Mouse (Mus musculus): Measurements from ENCODE around the gene Serpini1. TPM values are rescaled to one million over a fixed set of nuclear protein-coding genes. Genes with fewer than 3 reads are reported as not detected.
"Not testable (repeated sequence)": the region's sequence is repeated elsewhere in the genome, so short reads cannot be mapped to it uniquely, and the experiment has no call there.

Serpini1 gene
- polyA plus RNA-seq, 1 experiment from 2014 or later = 44.0 TPM

DNA sequence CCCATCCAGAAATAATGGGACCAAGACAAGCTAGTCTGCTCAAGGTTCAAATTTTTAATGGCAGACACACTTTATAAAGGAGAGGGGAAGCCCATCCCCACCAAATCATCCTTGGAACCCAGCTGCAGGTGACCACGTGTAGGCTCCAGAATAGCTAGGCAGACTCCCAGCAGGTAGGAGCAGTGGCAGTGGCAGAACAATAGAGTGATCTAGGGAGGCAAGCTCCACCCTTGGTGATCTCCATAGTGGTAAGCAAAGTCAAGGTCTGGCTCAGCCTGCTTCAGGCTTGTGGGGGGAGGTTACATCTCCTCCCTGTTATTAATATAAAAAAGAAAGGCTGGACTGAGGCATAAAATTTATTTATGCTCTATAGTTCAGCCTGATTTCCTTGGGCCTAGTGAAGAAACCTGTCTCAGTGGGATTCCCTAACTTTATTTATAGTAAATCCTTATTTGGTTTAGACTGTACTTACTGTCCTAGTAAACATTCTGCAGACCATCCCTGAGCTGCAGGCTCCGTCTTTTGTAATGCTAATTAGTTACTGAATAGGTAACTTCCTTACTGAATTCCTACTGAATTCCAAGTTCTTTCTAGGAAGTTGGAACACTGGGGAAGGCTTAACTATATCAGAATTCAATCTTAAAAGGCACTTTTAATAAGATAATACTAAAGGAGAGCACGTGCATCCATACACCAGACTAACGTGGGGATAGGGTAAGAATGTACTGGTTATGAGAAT lies 93.2 kb downstream of the Serpini1 start:
- ATAC-seq (ENCODE audit: insufficient read depth, low FRiP score, low TSS enrichment); H3K4me3 ChIP-seq (ENCODE audit: low read depth, low read length); H3K9ac ChIP-seq (ENCODE audit: low read length); H3K9me3 ChIP-seq (ENCODE audit: control insufficient read depth, low read length); H3K27ac ChIP-seq (ENCODE audit: low read depth, low read length); H3K4me2 ChIP-seq (ENCODE audit: low read depth); H3K27me3 ChIP-seq (ENCODE audit: control insufficient read depth, insufficient read depth, low read length); DNase-seq (ENCODE audit: low spot score); H3K36me3 ChIP-seq (ENCODE audit: control insufficient read depth, insufficient read depth, low read length); H3K4me1 ChIP-seq (ENCODE audit: control insufficient read depth, insufficient read depth, low read length): not testable (repeated sequence)
- WGBS = 65% methylated on average over 4 of the region's 4 CpGs

DNA sequence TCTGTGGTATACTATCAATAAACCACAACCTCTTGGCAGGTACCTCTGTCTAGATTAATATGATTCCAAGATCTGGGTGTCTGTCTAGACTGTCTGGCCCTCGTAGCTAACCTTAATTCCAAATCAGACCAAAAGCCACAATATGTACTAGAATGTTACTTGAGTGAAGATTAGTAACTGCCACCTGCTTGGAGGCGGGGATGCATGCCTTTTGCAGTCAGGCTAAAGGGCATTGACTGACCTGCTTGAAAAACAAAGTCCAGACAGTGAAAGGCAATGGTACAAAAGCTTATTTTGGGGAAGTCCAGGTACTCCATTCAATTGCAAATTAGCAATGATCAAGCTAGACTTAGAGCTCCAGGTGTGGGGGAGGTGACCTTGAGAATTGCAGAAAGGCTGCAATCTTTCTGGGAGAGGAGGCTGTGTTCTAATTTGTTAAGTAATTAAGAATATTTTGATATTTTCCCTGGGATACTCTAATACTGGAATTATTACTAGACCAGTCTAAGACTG lies 94.3 kb downstream of the Serpini1 start:
- Histone ChIP-seq H3K9me3 (ENCODE audit: control insufficient read depth, low read length) (no peaks in the 10 kb centered on the region), H3K27me3 (ENCODE audit: control insufficient read depth, insufficient read depth, low read length) (no peaks in the 10 kb centered on the region), H3K4me1 (ENCODE audit: control insufficient read depth, insufficient read depth, low read length) (no peaks in the 10 kb centered on the region), H3K4me3 (ENCODE audit: low read depth, low read length) (no peak overlapping the region), H3K27ac (ENCODE audit: low read depth, low read length) (no peak overlapping the region), H3K9ac (ENCODE audit: low read length) (no peak overlapping the region), H3K4me2 (ENCODE audit: low read depth) (no peak overlapping the region), H3K36me3 (ENCODE audit: control insufficient read depth, insufficient read depth, low read length) (no peaks in the 10 kb centered on the region)
- DNase-seq (ENCODE audit: low spot score) (no peak), ATAC-seq (ENCODE audit: insufficient read depth, low FRiP score, low TSS enrichment) (no peak)
- 89% methylated on average over 2 of the region's 2 CpGs for WGBS

DNA sequence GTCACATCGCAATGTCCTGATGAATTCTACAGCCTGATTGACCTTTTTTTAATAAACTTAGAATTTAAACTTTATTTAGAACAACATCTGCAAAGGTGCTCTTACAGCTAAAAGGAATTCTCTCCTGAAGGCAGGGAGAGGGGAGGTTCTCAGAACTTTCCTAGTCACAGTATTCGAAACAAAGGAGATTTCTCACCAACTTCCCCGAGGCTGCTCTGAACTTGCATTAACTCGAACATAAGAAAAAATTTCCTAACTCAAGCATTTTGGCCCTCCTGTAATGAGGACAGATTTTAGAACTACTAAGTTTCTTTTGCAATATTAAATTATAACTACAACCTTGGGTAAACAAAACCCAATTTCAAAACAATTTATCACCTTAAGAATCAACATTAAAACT lies 96.6 kb downstream of the Serpini1 start:
- H3K36me3 ChIP-seq (ENCODE audit: control insufficient read depth, insufficient read depth, low read length); H3K4me2 ChIP-seq (ENCODE audit: low read depth); H3K9me3 ChIP-seq (ENCODE audit: control insufficient read depth, low read length); H3K27me3 ChIP-seq (ENCODE audit: control insufficient read depth, insufficient read depth, low read length); H3K4me1 ChIP-seq (ENCODE audit: control insufficient read depth, insufficient read depth, low read length); H3K27ac ChIP-seq (ENCODE audit: low read depth, low read length); ATAC-seq (ENCODE audit: insufficient read depth, low FRiP score, low TSS enrichment); H3K9ac ChIP-seq (ENCODE audit: low read length); DNase-seq (ENCODE audit: low spot score); H3K4me3 ChIP-seq (ENCODE audit: low read depth, low read length): not testable (repeated sequence)
- WGBS = 66% methylated on average over 4 of the region's 4 CpGs

DNA sequence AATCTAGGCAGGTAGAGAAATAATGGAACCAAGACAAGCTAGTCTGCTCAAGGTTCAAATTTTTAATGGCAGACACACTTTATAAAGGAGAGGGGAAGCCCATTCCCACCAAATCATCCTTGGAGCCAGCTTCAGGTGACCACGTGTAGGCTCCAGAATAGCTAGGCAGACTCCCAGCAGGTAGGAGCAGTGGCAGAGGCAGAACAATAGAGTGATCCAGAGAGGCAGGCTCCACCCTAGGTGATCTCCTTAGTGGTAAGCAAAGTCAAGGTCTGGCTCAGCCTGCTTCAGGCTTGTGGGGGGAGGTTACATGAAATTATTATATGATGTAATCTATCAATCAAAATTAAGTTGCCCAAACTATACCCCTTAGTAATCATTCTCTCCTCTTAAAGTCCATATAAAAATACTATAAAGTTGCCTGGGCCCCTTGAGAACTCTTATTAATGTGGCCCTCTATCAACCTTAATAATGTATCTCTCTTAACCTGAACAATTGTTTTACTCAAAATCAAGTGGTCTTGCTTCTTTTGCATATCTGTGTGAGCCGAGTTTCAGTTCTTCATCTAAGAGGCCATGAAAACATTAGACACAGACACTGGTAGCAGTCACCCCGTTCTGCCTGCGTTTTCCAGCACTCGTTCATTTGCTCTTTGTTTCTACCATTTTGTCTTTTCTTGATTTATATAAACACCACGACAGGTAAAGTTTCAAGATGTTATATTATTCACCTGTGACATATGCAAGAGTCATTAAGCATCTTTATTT lies 98.4 kb downstream of the Serpini1 start:
- no peak overlapping the region for H3K4me3 ChIP-seq (ENCODE audit: low read depth, low read length)
- H3K4me1 ChIP-seq (ENCODE audit: control insufficient read depth, insufficient read depth, low read length) = no peaks in the 10 kb centered on the region
- 80% methylated on average over 6 of the region's 6 CpGs for WGBS
- no peaks in the 10 kb centered on the region for H3K36me3 ChIP-seq (ENCODE audit: control insufficient read depth, insufficient read depth, low read length)
- ATAC-seq (ENCODE audit: insufficient read depth, low FRiP score, low TSS enrichment) = no peak
- H3K27ac ChIP-seq (ENCODE audit: low read depth, low read length) = no peak overlapping the region
- H3K9me3 ChIP-seq (ENCODE audit: control insufficient read depth, low read length) = no peaks in the 10 kb centered on the region
- no peak overlapping the region for H3K9ac ChIP-seq (ENCODE audit: low read length)
- no peak overlapping the region for H3K4me2 ChIP-seq (ENCODE audit: low read depth)
- H3K27me3 ChIP-seq (ENCODE audit: control insufficient read depth, insufficient read depth, low read length) = no peaks in the 10 kb centered on the region
- DNase-seq (ENCODE audit: low spot score) = no peak

DNA sequence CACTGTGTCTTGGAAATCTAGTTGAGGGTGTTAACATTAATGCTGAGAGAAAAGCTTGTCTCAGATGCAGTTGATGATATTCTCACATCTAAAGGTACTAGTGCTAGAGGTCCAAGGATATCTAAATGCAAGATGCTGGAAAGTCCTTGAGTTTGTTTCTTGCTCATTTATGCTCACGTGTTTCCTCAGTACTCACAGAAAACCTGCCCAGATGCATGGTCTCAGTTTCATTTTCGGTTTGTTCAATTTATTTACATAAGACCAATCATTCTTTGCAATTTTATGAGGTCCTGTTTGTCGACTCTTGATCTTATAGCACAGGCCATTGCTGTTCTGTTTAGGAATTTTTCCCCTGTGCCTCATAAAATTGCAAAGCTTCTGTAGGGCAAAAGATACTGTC lies 109.6 kb downstream of the Serpini1 start:
- Histone ChIP-seq H3K4me3 (ENCODE audit: low read depth, low read length) (no peak overlapping the region), H3K4me1 (ENCODE audit: control insufficient read depth, insufficient read depth, low read length) (no peaks in the 10 kb centered on the region), H3K4me2 (ENCODE audit: low read depth) (no peak overlapping the region), H3K36me3 (ENCODE audit: control insufficient read depth, insufficient read depth, low read length) (no peaks in the 10 kb centered on the region), H3K27ac (ENCODE audit: low read depth, low read length) (no peak overlapping the region), H3K9me3 (ENCODE audit: control insufficient read depth, low read length) (no peaks in the 10 kb centered on the region), H3K27me3 (ENCODE audit: control insufficient read depth, insufficient read depth, low read length) (no peaks in the 10 kb centered on the region), H3K9ac (ENCODE audit: low read length) (no peak overlapping the region)
- ATAC-seq (ENCODE audit: insufficient read depth, low FRiP score, low TSS enrichment) (no peak), DNase-seq (ENCODE audit: low spot score) (no peak)
- 75% methylated on average over 3 of the region's 3 CpGs for WGBS

DNA sequence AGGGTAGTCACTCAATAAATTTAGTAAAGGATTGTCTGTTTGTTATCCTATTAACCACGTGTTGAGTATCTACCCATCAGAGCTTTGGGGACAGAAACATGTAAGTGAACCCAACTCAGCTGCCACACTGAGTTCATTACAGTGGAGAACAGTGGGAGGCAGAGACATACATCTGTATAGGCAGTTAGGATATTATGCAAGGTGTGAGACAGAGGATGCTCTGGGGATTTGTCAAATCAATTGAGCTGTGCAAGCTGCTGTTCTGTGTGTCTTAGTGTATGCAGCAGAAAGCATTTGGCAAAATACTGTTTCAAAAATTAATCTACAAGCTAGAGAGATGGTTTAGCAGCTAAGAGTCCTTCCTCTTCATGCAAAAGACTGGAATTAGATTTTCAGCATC lies 113.1 kb downstream of the Serpini1 start:
- Histone ChIP-seq H3K9me3 (ENCODE audit: control insufficient read depth, low read length) (no peaks in the 10 kb centered on the region), H3K36me3 (ENCODE audit: control insufficient read depth, insufficient read depth, low read length) (no peaks in the 10 kb centered on the region), H3K4me3 (ENCODE audit: low read depth, low read length) (no peak overlapping the region), H3K27me3 (ENCODE audit: control insufficient read depth, insufficient read depth, low read length) (no peaks in the 10 kb centered on the region), H3K4me1 (ENCODE audit: control insufficient read depth, insufficient read depth, low read length) (no peaks in the 10 kb centered on the region), H3K9ac (ENCODE audit: low read length) (no peak overlapping the region), H3K27ac (ENCODE audit: low read depth, low read length) (no peak overlapping the region), H3K4me2 (ENCODE audit: low read depth) (no peak overlapping the region)
- WGBS = 59% methylated on average over 1 of the region's 1 CpGs
- ATAC-seq (ENCODE audit: insufficient read depth, low FRiP score, low TSS enrichment) (no peak), DNase-seq (ENCODE audit: low spot score) (no peak)

DNA sequence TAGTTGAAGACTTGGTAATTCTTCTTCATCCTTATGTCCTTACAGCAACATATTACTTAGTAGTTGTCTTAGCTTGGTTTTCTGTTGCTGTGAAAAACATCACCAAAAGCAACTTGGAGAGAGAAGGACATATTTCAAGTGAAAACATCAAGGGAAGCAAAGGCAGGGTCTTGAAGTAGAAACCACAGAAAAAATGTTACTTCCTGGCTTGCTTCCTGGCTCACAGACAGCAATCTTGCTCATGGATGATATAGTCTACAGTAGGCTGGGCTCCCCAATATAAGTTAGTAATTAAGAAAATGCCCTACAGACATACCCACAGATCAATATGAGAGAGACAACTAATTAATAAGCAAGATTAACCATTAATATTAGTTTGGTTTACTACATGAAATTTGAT lies 125.5 kb downstream of the Serpini1 start:
- DNase-seq (ENCODE audit: low spot score) (no peak), ATAC-seq (ENCODE audit: insufficient read depth, low FRiP score, low TSS enrichment) (no peak)
- H3K4me1 ChIP-seq (ENCODE audit: control insufficient read depth, insufficient read depth, low read length) = no peaks in the 10 kb centered on the region
- H3K36me3 ChIP-seq (ENCODE audit: control insufficient read depth, insufficient read depth, low read length) = no peaks in the 10 kb centered on the region
- H3K9me3 ChIP-seq (ENCODE audit: control insufficient read depth, low read length) = no peaks in the 10 kb centered on the region
- H3K9ac ChIP-seq (ENCODE audit: low read length) = no peak overlapping the region
- H3K27ac ChIP-seq (ENCODE audit: low read depth, low read length) = no peak overlapping the region
- H3K27me3 ChIP-seq (ENCODE audit: control insufficient read depth, insufficient read depth, low read length) = no peaks in the 10 kb centered on the region
- H3K4me2 ChIP-seq (ENCODE audit: low read depth) = no peak overlapping the region
- no peak overlapping the region for H3K4me3 ChIP-seq (ENCODE audit: low read depth, low read length)

DNA sequence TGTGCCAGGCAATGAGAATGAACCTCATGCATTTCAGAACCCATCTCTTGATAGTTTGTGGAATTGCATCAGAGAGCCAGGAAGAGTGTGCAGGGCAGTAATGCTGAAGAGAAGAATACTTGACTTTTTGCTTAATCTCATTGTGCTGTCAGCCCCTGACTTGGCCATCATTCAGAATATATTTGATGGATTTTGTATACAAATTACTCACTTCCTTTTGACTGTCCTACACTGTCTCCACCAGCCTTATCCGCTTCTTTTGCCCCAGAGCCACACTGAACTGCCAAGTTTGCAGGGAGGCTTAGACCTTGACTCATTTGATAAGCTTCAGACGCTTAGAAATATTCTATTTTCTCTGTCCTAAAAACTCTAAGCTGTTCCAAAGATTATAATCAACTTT lies 129.4 kb downstream of the Serpini1 start:
- Histone ChIP-seq H3K4me3 (ENCODE audit: low read depth, low read length) (no peak overlapping the region), H3K27me3 (ENCODE audit: control insufficient read depth, insufficient read depth, low read length) (no peaks in the 10 kb centered on the region), H3K9me3 (ENCODE audit: control insufficient read depth, low read length) (no peaks in the 10 kb centered on the region), H3K27ac (ENCODE audit: low read depth, low read length) (no peak overlapping the region), H3K9ac (ENCODE audit: low read length) (no peak overlapping the region), H3K36me3 (ENCODE audit: control insufficient read depth, insufficient read depth, low read length) (no peaks in the 10 kb centered on the region), H3K4me2 (ENCODE audit: low read depth) (no peak overlapping the region), H3K4me1 (ENCODE audit: control insufficient read depth, insufficient read depth, low read length) (no peaks in the 10 kb centered on the region)
- ATAC-seq (ENCODE audit: insufficient read depth, low FRiP score, low TSS enrichment) = no peak
- DNase-seq (ENCODE audit: low spot score) = no peak
- WGBS = 86% methylated on average over 2 of the region's 2 CpGs

All from neural tube, embryonic 11.5 days (tissue).